Mouse (Mus musculus): Measurements from ENCODE around the gene Zfp780b. TPM values are rescaled to one million over a fixed set of nuclear protein-coding genes. Genes with fewer than 3 reads are reported as not detected.
"Not testable (repeated sequence)": the region's sequence is repeated elsewhere in the genome, so short reads cannot be mapped to it uniquely, and the experiment has no call there.

Zfp780b gene
- 27.5 and 31.1 TPM in 2 replicates for polyA plus RNA-seq (2014; fragmentation: Nextera tagmentation; extraction: Ambion mirVana)

- peak within 1 kb of the TSS; percentile 92 for H3K4me2 ChIP-seq (ENCODE audit: low read length)
- H3K4me3 ChIP-seq (replicated peaks; ENCODE audit: low read depth, low read length) = peak within 1 kb of the TSS; percentile 76
- H3K36me3 ChIP-seq (ENCODE audit: control insufficient read depth, insufficient read depth, low read length) = no peaks in the 10 kb centered on the region
- under 1% methylated on average over 29 of the region's 29 CpGs for WGBS
- H3K9me3 ChIP-seq (ENCODE audit: control insufficient read depth, low read length) = peaks cover 22% of the 10 kb centered on the region
- ATAC-seq (ENCODE audit: low FRiP score, low TSS enrichment) = peak; percentile 79
- peak within 1 kb of the TSS; percentile 91 for H3K9ac ChIP-seq (replicated peaks; ENCODE audit: low read length)
- peak; percentile 88 for DNase-seq
- peak within 1 kb of the TSS; percentile 76 for H3K27ac ChIP-seq (replicated peaks; ENCODE audit: low read depth, low read length)
- H3K4me1 ChIP-seq (ENCODE audit: control insufficient read depth, insufficient read depth, low read length) = peaks cover 10% of the 10 kb centered on the region
- H3K27me3 ChIP-seq (ENCODE audit: control insufficient read depth, insufficient read depth, low read length) = no peaks in the 10 kb centered on the region
Observed at GRCm38 (mm10) chr7:27978683-27979528, at the start of gene Zfp780b. Gene Zfp780b (minus strand): TSS chr7:27979171.

GRCm38 (mm10) chr7:28014445-28014810, 35.5 kb upstream of the Zfp780b start:
- Histone ChIP-seq H3K9me3 (ENCODE audit: control insufficient read depth, low read length) (no peaks in the 10 kb centered on the region), H3K4me3 (replicated peaks; ENCODE audit: low read depth, low read length) (peak overlapping the region; percentile 59), H3K4me1 (ENCODE audit: control insufficient read depth, insufficient read depth, low read length) (peaks cover 9% of the 10 kb centered on the region; the same call in 1 of the 2 replicates), H3K27ac (replicated peaks; ENCODE audit: low read depth, low read length) (peak overlapping the region; percentile 56; the same call in 1 of the 2 replicates), H3K9ac (replicated peaks; ENCODE audit: low read length) (peak overlapping the region; percentile 68), H3K27me3 (ENCODE audit: control insufficient read depth, insufficient read depth, low read length) (no peaks in the 10 kb centered on the region), H3K36me3 (ENCODE audit: control insufficient read depth, insufficient read depth, low read length) (0 out of 2 replicates have a peak, but pooled peaks cover 3% of the 10 kb centered on the region), H3K4me2 (ENCODE audit: low read length) (peak overlapping the region; percentile 74)
- DNase-seq = no peak
- no peak; the same call in 1 of the 2 replicates for ATAC-seq (ENCODE audit: low FRiP score, low TSS enrichment)
- 22% methylated on average over 7 of the region's 7 CpGs for WGBS

GRCm38 (mm10) chr7:28013549-28014444, 34.8 kb upstream of the Zfp780b start, which contains the start of gene Zfp850:
Gene Zfp850 (minus strand): TSS chr7:28014115.
- Histone ChIP-seq H3K4me2 (ENCODE audit: low read length) (peak within 1 kb of the TSS; percentile 74), H3K4me3 (replicated peaks; ENCODE audit: low read depth, low read length) (peak within 1 kb of the TSS; percentile 59), H3K9me3 (ENCODE audit: control insufficient read depth, low read length) (no peaks in the 10 kb centered on the region), H3K9ac (replicated peaks; ENCODE audit: low read length) (peak within 1 kb of the TSS; percentile 68), H3K4me1 (ENCODE audit: control insufficient read depth, insufficient read depth, low read length) (peaks cover 9% of the 10 kb centered on the region; the same call in 1 of the 2 replicates), H3K36me3 (ENCODE audit: control insufficient read depth, insufficient read depth, low read length) (0 out of 2 replicates have a peak, but pooled peaks cover 3% of the 10 kb centered on the region), H3K27me3 (ENCODE audit: control insufficient read depth, insufficient read depth, low read length) (no peaks in the 10 kb centered on the region), H3K27ac (replicated peaks; ENCODE audit: low read depth, low read length) (peak within 1 kb of the TSS; percentile 56; the same call in 1 of the 2 replicates)
- peak; percentile 88 for ATAC-seq (ENCODE audit: low FRiP score, low TSS enrichment)
- peak; percentile 91 for DNase-seq
- WGBS = 1% methylated on average over 47 of the region's 47 CpGs

DNA sequence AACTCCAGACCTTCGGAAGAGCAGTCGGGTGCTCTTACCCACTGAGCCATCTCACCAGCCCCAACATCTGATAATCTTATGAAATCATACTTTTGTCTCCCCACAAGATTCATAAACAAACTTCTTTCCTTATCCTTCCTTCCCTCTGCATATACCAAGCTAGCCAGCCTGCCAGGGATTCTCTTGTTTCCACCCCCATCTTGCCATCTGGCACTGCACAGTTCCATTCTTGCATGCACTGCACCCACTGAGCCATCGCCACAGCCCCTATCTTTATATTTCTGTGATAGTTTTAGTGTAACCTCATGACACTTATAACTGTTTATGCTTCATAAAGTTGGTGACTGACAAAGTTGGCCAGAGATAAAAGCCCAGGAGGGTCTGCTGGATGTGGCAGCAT, 31.3 kb upstream of the Zfp780b start:
- no peak overlapping the region for H3K9ac ChIP-seq (replicated peaks; ENCODE audit: low read length)
- ATAC-seq (ENCODE audit: low FRiP score, low TSS enrichment) = no peak
- no peak overlapping the region for H3K4me3 ChIP-seq (replicated peaks; ENCODE audit: low read depth, low read length)
- H3K4me1 ChIP-seq (ENCODE audit: control insufficient read depth, insufficient read depth, low read length) = peaks cover 9% of the 10 kb centered on the region; the same call in 1 of the 2 replicates
- no peak for DNase-seq
- no peaks in the 10 kb centered on the region for H3K9me3 ChIP-seq (ENCODE audit: control insufficient read depth, low read length)
- no peaks in the 10 kb centered on the region for H3K27me3 ChIP-seq (ENCODE audit: control insufficient read depth, insufficient read depth, low read length)
- no peak overlapping the region for H3K27ac ChIP-seq (replicated peaks; ENCODE audit: low read depth, low read length)
- no peak overlapping the region for H3K4me2 ChIP-seq (ENCODE audit: low read length)
- peaks cover 17% of the 10 kb centered on the region for H3K36me3 ChIP-seq (ENCODE audit: control insufficient read depth, insufficient read depth, low read length)
- 98% methylated on average over 3 of the region's 3 CpGs for WGBS

- Histone ChIP-seq H3K4me3 (replicated peaks; ENCODE audit: low read depth, low read length) (no peak overlapping the region), H3K9ac (replicated peaks; ENCODE audit: low read length) (no peak overlapping the region), H3K4me2 (ENCODE audit: low read length) (no peak overlapping the region), H3K36me3 (ENCODE audit: control insufficient read depth, insufficient read depth, low read length) (0 out of 2 replicates have a peak, but pooled peaks cover 5% of the 10 kb centered on the region), H3K4me1 (ENCODE audit: control insufficient read depth, insufficient read depth, low read length) (peaks cover 10% of the 10 kb centered on the region), H3K27ac (replicated peaks; ENCODE audit: low read depth, low read length) (no peak overlapping the region), H3K27me3 (ENCODE audit: control insufficient read depth, insufficient read depth, low read length) (no peaks in the 10 kb centered on the region), H3K9me3 (ENCODE audit: control insufficient read depth, low read length) (peaks cover 47% of the 10 kb centered on the region)
- no peak for DNase-seq
- 80% methylated on average over 2 of the region's 2 CpGs for WGBS
- ATAC-seq (ENCODE audit: low FRiP score, low TSS enrichment) = no peak
Observed at GRCm38 (mm10) chr7:27982197-27982596, 3.2 kb upstream of the Zfp780b start.

GRCm38 (mm10) chr7:27949451-27949850, 29.5 kb downstream of the Zfp780b start:
- H3K9ac ChIP-seq (replicated peaks; ENCODE audit: low read length); H3K4me3 ChIP-seq (replicated peaks; ENCODE audit: low read depth, low read length); H3K27me3 ChIP-seq (ENCODE audit: control insufficient read depth, insufficient read depth, low read length); H3K27ac ChIP-seq (replicated peaks; ENCODE audit: low read depth, low read length); H3K4me2 ChIP-seq (ENCODE audit: low read length); H3K9me3 ChIP-seq (ENCODE audit: control insufficient read depth, low read length); ATAC-seq (ENCODE audit: low FRiP score, low TSS enrichment); DNase-seq; H3K4me1 ChIP-seq (ENCODE audit: control insufficient read depth, insufficient read depth, low read length); H3K36me3 ChIP-seq (ENCODE audit: control insufficient read depth, insufficient read depth, low read length): not testable (repeated sequence)
- WGBS = 93% methylated on average over 13 of the region's 13 CpGs

DNA sequence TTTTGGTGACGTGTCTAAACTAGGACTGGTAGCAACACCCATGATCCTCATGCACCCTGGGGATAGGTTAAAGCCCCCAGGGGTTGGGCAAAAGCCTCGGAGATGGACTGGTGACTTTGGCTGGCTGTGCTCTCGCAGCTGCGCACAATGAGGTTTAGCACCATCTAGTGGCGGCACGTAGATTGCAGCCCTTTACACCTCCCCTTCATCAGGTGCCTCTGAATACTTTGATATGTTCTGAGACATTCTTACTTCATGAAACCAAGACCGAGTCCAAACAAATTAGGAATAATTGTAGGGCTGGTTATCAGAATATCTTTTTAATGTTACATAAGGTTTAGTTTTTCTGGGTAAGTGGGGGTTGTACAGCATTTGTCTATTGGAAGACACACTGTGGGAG, 37.1 kb downstream of the Zfp780b start:
- not testable (repeated sequence) for H3K4me3 ChIP-seq (replicated peaks; ENCODE audit: low read depth, low read length); H3K9me3 ChIP-seq (ENCODE audit: control insufficient read depth, low read length); H3K27ac ChIP-seq (replicated peaks; ENCODE audit: low read depth, low read length); H3K36me3 ChIP-seq (ENCODE audit: control insufficient read depth, insufficient read depth, low read length); H3K4me1 ChIP-seq (ENCODE audit: control insufficient read depth, insufficient read depth, low read length); DNase-seq; H3K4me2 ChIP-seq (ENCODE audit: low read length); H3K27me3 ChIP-seq (ENCODE audit: control insufficient read depth, insufficient read depth, low read length); ATAC-seq (ENCODE audit: low FRiP score, low TSS enrichment); H3K9ac ChIP-seq (replicated peaks; ENCODE audit: low read length)
- WGBS = 48% methylated on average over 4 of the region's 7 CpGs

DNA sequence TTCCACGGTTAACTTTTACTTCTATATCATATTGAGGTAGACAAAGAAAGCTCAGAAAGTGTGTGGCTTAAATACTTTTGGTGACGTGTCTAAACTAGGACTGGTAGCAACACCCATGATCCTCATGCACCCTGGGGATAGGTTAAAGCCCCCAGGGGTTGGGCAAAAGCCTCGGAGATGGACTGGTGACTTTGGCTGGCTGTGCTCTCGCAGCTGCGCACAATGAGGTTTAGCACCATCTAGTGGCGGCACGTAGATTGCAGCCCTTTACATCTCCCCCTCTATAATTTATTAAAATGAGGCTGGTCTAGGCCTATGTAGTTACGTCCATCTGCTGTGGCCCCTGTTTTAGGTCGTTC, 45.2 kb downstream of the Zfp780b start:
- H3K9me3 ChIP-seq (ENCODE audit: control insufficient read depth, low read length); H3K27ac ChIP-seq (replicated peaks; ENCODE audit: low read depth, low read length); H3K36me3 ChIP-seq (ENCODE audit: control insufficient read depth, insufficient read depth, low read length); H3K9ac ChIP-seq (replicated peaks; ENCODE audit: low read length); DNase-seq; ATAC-seq (ENCODE audit: low FRiP score, low TSS enrichment); H3K4me3 ChIP-seq (replicated peaks; ENCODE audit: low read depth, low read length); H3K27me3 ChIP-seq (ENCODE audit: control insufficient read depth, insufficient read depth, low read length); H3K4me1 ChIP-seq (ENCODE audit: control insufficient read depth, insufficient read depth, low read length): not testable (repeated sequence)
- peak overlapping the region; percentile 40 for H3K4me2 ChIP-seq (ENCODE audit: low read length)
- 8% methylated on average over 1 of the region's 9 CpGs for WGBS

Measured in midbrain, embryonic 14.5 days (tissue).